Mouse (Mus musculus) intestine, embryonic 14.5 days (tissue): ENCODE measurements around the gene Tec. TPM values are rescaled to one million over a fixed set of nuclear protein-coding genes. Genes with fewer than 3 reads are reported as not detected.

Experiments
- ATAC-seq: fragments of 200-750 bp; cut with Nextera tagmentation; replicated peaks from 2 replicates; pipeline ENCODE4 v1.8.0; 2017; ENCODE audit warnings: low read depth, moderate number of reproducible peaks, moderate TSS enrichment, moderate library complexity; ENCODE audit not compliant: low FRiP score, low TSS enrichment
- DNase-seq: peaks from one replicate; pipeline ENCODE4 v3.0.0-alpha.2; 2018; ENCODE audit warnings: low spot score
- H3K27ac ChIP-seq: fragments of 300-500 bp; sonication (generic); 2 replicates; pipeline ENCODE4 v1.5.1; 2014; ENCODE audit warnings: low read depth, mild to moderate bottlenecking, control low read depth
- H3K27me3 ChIP-seq: fragments of 300-500 bp; sonication (generic); replicated peaks from 2 replicates; pipeline ENCODE4 v1.6.1; 2014; ENCODE audit warnings: low read length, control low read depth; ENCODE audit not compliant: control insufficient read depth, insufficient read depth
- H3K36me3 ChIP-seq: fragments of 300-500 bp; sonication (generic); 2 replicates; pipeline ENCODE4 v1.6.1; 2014; ENCODE audit warnings: low read length, control low read depth; ENCODE audit not compliant: control insufficient read depth, insufficient read depth
- H3K4me1 ChIP-seq: fragments of 300-500 bp; sonication (generic); replicated peaks from 2 replicates; pipeline ENCODE4 v1.6.1; 2014; ENCODE audit warnings: low read length, control low read depth, mixed read lengths; ENCODE audit not compliant: control insufficient read depth, insufficient read depth
- H3K4me2 ChIP-seq: fragments of 300-500 bp; sonication (generic); 2 replicates; pipeline ENCODE4 v1.6.1; 2014; ENCODE audit warnings: low read length
- H3K4me3 ChIP-seq: fragments of 300-500 bp; sonication (generic); 2 replicates; pipeline ENCODE4 v1.5.1; 2014; ENCODE audit warnings: low read depth, low read length, control low read depth, mixed read lengths
- H3K9ac ChIP-seq: fragments of 300-500 bp; sonication (generic); 2 replicates; pipeline ENCODE4 v1.6.1; 2014; ENCODE audit warnings: mild to moderate bottlenecking, low read length
- H3K9me3 ChIP-seq: fragments of 300-500 bp; sonication (generic); 2 replicates; pipeline ENCODE4 v1.6.1; 2016; ENCODE audit warnings: low read length, control low read depth; ENCODE audit not compliant: control insufficient read depth
- WGBS: fragments of 180-500 bp; shearing (Covaris S2); extraction: QIAGEN DNeasy Blood & Tissue Kit; methylation state at CpG from one replicate; pipeline ENCODE4 v1.1.7; 2014; 5-methylcytosine and 5-hydroxymethylcytosine counted together
- polyA plus RNA-seq: library from polyadenylated mRNA; unstranded; fragments of >200 nt; fragmentation: Nextera tagmentation; extraction: Ambion mirVana; gene quantifications from 2 replicates; pipeline ENCODE4 v1.2.1, GENCODE M21; 2014

Gene Tec
- polyA plus RNA-seq, 1 experiment from 2014 or later = 13.7 TPM

GRCm38 (mm10) chr5:72750226-72750625, 118.1 kb downstream of the Tec start:
- 80% methylated on average over 5 of the region's 5 CpGs for WGBS
- no peaks in the 10 kb centered on the region for H3K4me1 ChIP-seq

GRCm38 (mm10) chr5:72748659-72749265, 119.5 kb downstream of the Tec start:
- Histone ChIP-seq H3K4me2 (no peak overlapping the region), H3K36me3 (no peaks in the 10 kb centered on the region), H3K4me3 (no peak overlapping the region), H3K27ac (no peak overlapping the region), H3K9ac (no peak overlapping the region), H3K27me3 (no peaks in the 10 kb centered on the region), H3K9me3 (no peaks in the 10 kb centered on the region), H3K4me1 (no peaks in the 10 kb centered on the region)
- no peak for ATAC-seq
- WGBS = 63% methylated on average over 7 of the region's 7 CpGs
- no peak for DNase-seq

More at GRCm38 (mm10) chr5:72750226-72750625, 118.1 kb downstream of the Tec start:
- ATAC-seq (no peak), DNase-seq (no peak)
- no peak overlapping the region for H3K4me3 ChIP-seq
- H3K27ac ChIP-seq = no peak overlapping the region
- H3K9ac ChIP-seq = no peak overlapping the region
- H3K9me3 ChIP-seq = no peaks in the 10 kb centered on the region
- no peaks in the 10 kb centered on the region for H3K27me3 ChIP-seq
- no peak overlapping the region for H3K4me2 ChIP-seq
- H3K36me3 ChIP-seq = no peaks in the 10 kb centered on the region

DNA sequence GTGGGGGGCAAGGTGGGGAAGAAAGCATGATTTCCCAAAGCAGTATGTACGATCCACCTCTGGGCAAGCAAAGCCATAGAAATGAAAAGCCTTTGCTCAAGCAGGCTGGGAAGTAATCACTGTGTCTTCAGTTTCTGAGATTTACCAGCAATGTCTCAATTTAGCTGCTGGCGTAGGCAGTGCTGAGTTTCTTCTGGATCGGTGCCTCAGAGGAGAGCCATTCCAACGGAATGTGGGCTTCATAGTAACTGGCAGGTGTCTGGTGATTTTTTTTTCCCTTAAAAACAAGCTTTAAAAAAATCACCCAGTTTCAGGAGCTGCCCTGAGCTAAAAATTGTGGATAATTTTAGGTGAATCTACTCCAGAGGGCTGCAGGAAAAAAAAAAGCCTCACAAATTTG, 120.9 kb downstream of the Tec start:
- no peak overlapping the region for H3K9ac ChIP-seq
- no peak overlapping the region for H3K27ac ChIP-seq
- no peak overlapping the region for H3K4me2 ChIP-seq
- DNase-seq = no peak
- ATAC-seq = no peak
- H3K9me3 ChIP-seq = no peaks in the 10 kb centered on the region
- H3K4me3 ChIP-seq = no peak overlapping the region
- WGBS = 79% methylated on average over 4 of the region's 4 CpGs
- H3K4me1 ChIP-seq = no peaks in the 10 kb centered on the region
- no peaks in the 10 kb centered on the region for H3K27me3 ChIP-seq
- no peaks in the 10 kb centered on the region for H3K36me3 ChIP-seq

GRCm38 (mm10) chr5:72746461-72746860, 121.8 kb downstream of the Tec start:
- no peak overlapping the region for H3K4me2 ChIP-seq
- H3K4me3 ChIP-seq = no peak overlapping the region
- H3K36me3 ChIP-seq = no peaks in the 10 kb centered on the region
- no peaks in the 10 kb centered on the region for H3K4me1 ChIP-seq
- H3K27me3 ChIP-seq = no peaks in the 10 kb centered on the region
- DNase-seq = no peak
- H3K9me3 ChIP-seq = no peaks in the 10 kb centered on the region
- H3K27ac ChIP-seq = no peak overlapping the region
- no peak for ATAC-seq
- 61% methylated on average over 4 of the region's 4 CpGs for WGBS
- no peak overlapping the region for H3K9ac ChIP-seq

DNA sequence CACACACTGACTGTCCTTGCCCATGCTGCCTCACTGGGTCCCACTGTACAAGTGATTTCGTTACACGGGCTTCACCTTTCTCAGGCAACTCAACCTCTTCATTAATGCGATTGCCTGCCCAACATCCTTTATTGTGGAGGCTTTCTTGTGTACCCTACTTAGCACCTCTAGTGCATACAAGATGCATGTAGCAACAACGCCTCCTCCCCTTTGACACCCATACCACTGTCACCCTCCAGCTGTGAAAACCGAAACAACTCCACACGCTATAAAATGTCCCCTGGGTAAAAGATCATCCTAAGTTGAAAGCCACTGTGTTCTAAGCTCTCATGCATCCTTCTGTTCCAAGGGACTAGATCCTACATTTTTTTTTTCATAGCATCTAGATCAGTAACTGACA, 125.2 kb downstream of the Tec start:
- no peak overlapping the region for H3K27ac ChIP-seq
- H3K4me1 ChIP-seq = no peaks in the 10 kb centered on the region
- H3K9me3 ChIP-seq = no peaks in the 10 kb centered on the region
- no peak overlapping the region for H3K4me2 ChIP-seq
- 91% methylated on average over 6 of the region's 6 CpGs for WGBS
- H3K9ac ChIP-seq = no peak overlapping the region
- ATAC-seq = no peak
- no peak overlapping the region for H3K4me3 ChIP-seq
- no peaks in the 10 kb centered on the region for H3K27me3 ChIP-seq
- DNase-seq = no peak
- no peaks in the 10 kb centered on the region for H3K36me3 ChIP-seq

GRCm38 (mm10) chr5:72736868-72737267, 131.4 kb downstream of the Tec start:
- no peak overlapping the region for H3K4me2 ChIP-seq
- no peaks in the 10 kb centered on the region for H3K9me3 ChIP-seq
- H3K9ac ChIP-seq = no peak overlapping the region
- no peaks in the 10 kb centered on the region for H3K4me1 ChIP-seq
- H3K36me3 ChIP-seq = no peaks in the 10 kb centered on the region
- H3K4me3 ChIP-seq = no peak overlapping the region
- ATAC-seq = no peak
- H3K27me3 ChIP-seq = no peaks in the 10 kb centered on the region
- 55% methylated on average over 7 of the region's 7 CpGs for WGBS
- H3K27ac ChIP-seq = no peak overlapping the region
- no peak for DNase-seq

- Histone ChIP-seq H3K27me3 (no peaks in the 10 kb centered on the region), H3K9me3 (no peaks in the 10 kb centered on the region), H3K4me1 (no peaks in the 10 kb centered on the region), H3K4me3 (no peak overlapping the region), H3K36me3 (no peaks in the 10 kb centered on the region), H3K9ac (no peak overlapping the region), H3K4me2 (no peak overlapping the region), H3K27ac (no peak overlapping the region)
- 58% methylated on average over 8 of the region's 8 CpGs for WGBS
- ATAC-seq (no peak), DNase-seq (no peak)
These were observed 131.8 kb downstream of the Tec start for GRCm38 (mm10) chr5:72736437-72736836.

DNA sequence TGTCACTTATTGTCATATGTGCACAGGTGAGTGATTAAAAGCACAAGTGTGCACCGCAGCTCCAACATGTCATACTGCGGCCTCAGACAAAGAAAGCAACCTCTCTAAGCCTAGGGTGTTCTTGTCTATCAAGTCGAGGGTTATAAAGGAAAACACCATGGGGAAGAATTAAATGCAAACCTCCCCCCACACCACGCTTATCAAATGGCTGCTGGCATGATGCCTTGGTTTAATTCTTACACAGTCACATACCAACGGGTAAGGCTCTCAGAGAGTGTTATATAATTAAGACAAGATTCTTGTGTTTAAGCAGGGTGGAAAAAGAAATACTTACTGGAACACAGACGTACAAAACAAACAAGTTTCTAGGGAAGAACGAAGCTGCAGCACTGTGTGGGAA, 132.5 kb downstream of the Tec start:
- Histone ChIP-seq H3K4me1 (no peaks in the 10 kb centered on the region), H3K9me3 (no peaks in the 10 kb centered on the region), H3K27ac (no peak overlapping the region), H3K4me2 (no peak overlapping the region), H3K27me3 (no peaks in the 10 kb centered on the region), H3K9ac (no peak overlapping the region), H3K36me3 (no peaks in the 10 kb centered on the region), H3K4me3 (no peak overlapping the region)
- WGBS = 81% methylated on average over 7 of the region's 7 CpGs
- no peak for DNase-seq
- ATAC-seq = no peak

- H3K27me3 ChIP-seq = no peaks in the 10 kb centered on the region
- 89% methylated on average over 1 of the region's 1 CpGs for WGBS
These were observed 135.4 kb downstream of the Tec start for GRCm38 (mm10) chr5:72732885-72733284.

More at GRCm38 (mm10) chr5:72732885-72733284, 135.4 kb downstream of the Tec start:
- no peak overlapping the region for H3K27ac ChIP-seq
- no peak for ATAC-seq
- H3K4me2 ChIP-seq = no peak overlapping the region
- H3K36me3 ChIP-seq = no peaks in the 10 kb centered on the region
- H3K9ac ChIP-seq = no peak overlapping the region
- no peaks in the 10 kb centered on the region for H3K4me1 ChIP-seq
- no peak for DNase-seq
- H3K9me3 ChIP-seq = no peaks in the 10 kb centered on the region
- H3K4me3 ChIP-seq = no peak overlapping the region
